ENCODE assay signal across 27 mouse cellular contexts in genomic region chr9:104777780-104778179, GRCm38 (mm10).
DNase-seq lines count a peak whose midpoint lies in the region; ATAC-seq and TF ChIP-seq lines count a peak whose summit lies in the region.
"Had no signal": no experiment of that assay in that cellular context is flagged by ENCODE, and none has a peak within 500 bp of the region (broad histone marks: within the 10 kb centered on the region; RNA-seq: fewer than 3 reads in every experiment).

No protein-coding gene starts in this region.

- no peak for TF ChIP-seq CTCF in olfactory bulb, adult 2 months (IDR thresholded peaks at IDR 0.05; ENCODE audit: insufficient read depth, low read depth, low read length)

- 0 out of 2 replicates have a peak, but pooled peaks have one; percentile 25 for ATAC-seq in frontal cortex, adult (ENCODE audit: low TSS enrichment)
- ATAC-seq: forebrain, embryonic 13.5 days; Patski had no signal

- 21% methylated on average over 5 of the region's 5 CpGs for WGBS in olfactory bulb, adult 2 months

- H3K4me3 ChIP-seq in olfactory bulb, adult 2 months (ENCODE audit: insufficient read depth, low read depth, low read length), result no peak overlapping the region
- H3K4me3 ChIP-seq: embryonic facial prominence, embryonic 10.5 days; embryonic facial prominence, embryonic 13.5 days; erythroblast, embryonic 14.5 days; forebrain, embryonic 13.5 days; heart, adult 2 months; heart, embryonic 10.5 days; heart, embryonic 13.5 days; hindbrain, embryonic 12.5 days; hindbrain, embryonic 15.5 days had no signal

- TF ChIP-seq POLR2A in olfactory bulb, adult 2 months (IDR thresholded peaks at IDR 0.05; ENCODE audit: insufficient read depth, low read depth, low read length), result no peak

- H3K4me1 ChIP-seq in olfactory bulb, adult 2 months (ENCODE audit: control insufficient read depth, insufficient read depth, low read length), result peaks cover 6% of the 10 kb centered on the region
- H3K4me1 ChIP-seq: embryonic facial prominence, embryonic 10.5 days; embryonic facial prominence, embryonic 13.5 days; heart, embryonic 10.5 days; heart, embryonic 13.5 days; hindbrain, embryonic 12.5 days; hindbrain, embryonic 15.5 days had no signal

- intact Hi-C loops in heart, postnatal 14 days (cut with DNase I), result no loop called here

- peak overlapping the region; percentile 66 for H3K27ac ChIP-seq in olfactory bulb, adult 2 months (ENCODE audit: insufficient read depth, low read depth, low read length)
- H3K27ac ChIP-seq: embryonic facial prominence, embryonic 10.5 days; embryonic facial prominence, embryonic 13.5 days; heart, adult 2 months; heart, embryonic 10.5 days; heart, embryonic 13.5 days; hindbrain, embryonic 12.5 days; hindbrain, embryonic 15.5 days had no signal

- DNase-seq in frontal cortex, postnatal 10 days (ENCODE audit: low spot score in 2 of 2), result no peak
- peak; percentile 44 for DNase-seq in layer of hippocampus, adult 9-11 months
- DNase-seq in layer of hippocampus, postnatal 10 days (ENCODE audit: low spot score in 2 of 2), result no peak
- DNase-seq in brain, adult 2 months (ENCODE audit: low read depth, low spot score), result peak; percentile 57
- no peak for DNase-seq in heart, postnatal 14 days
- DNase-seq: adrenal gland, postnatal 10 days; adrenal gland, postnatal 36 days; B cell, adult 2 months; cerebellum, adult 11 months; cerebellum, adult 2 months; cerebellum, adult 9-11 months; cerebellum, postnatal 25 days; embryo, embryonic 11 days; gastrocnemius, postnatal 10 days; gastrocnemius, postnatal 36 days; heart, adult 2 months had no signal

Comparison
In these comparisons a context has a peak if more than half of its experiments do, and no peak if none do; other contexts are left out.
1. DNase-seq: peak in layer of hippocampus, adult 9-11 months (single experiment) and brain, adult 2 months (single experiment); none in frontal cortex, postnatal 10 days (0 of 2), layer of hippocampus, postnatal 10 days (0 of 2) and heart, postnatal 14 days (0 of 2).